Mouse (Mus musculus) megakaryocyte-erythroid progenitor cell, adult 5 weeks (primary cell): Measurements from ENCODE around the gene Igfbp7. TPM values are rescaled to one million over a fixed set of nuclear protein-coding genes. Genes with fewer than 3 reads are reported as not detected.

ENCODE experiments used
- polyA plus RNA-seq: library from polyadenylated mRNA; stranded (reverse); fragments of >175 nt; gene quantifications from 2 replicates; pipeline ENCODE4 v1.2.3, GENCODE M21; 2012

Gene Igfbp7
- polyA plus RNA-seq: 2.2 and 4.4 TPM in 2 replicates

DNA sequence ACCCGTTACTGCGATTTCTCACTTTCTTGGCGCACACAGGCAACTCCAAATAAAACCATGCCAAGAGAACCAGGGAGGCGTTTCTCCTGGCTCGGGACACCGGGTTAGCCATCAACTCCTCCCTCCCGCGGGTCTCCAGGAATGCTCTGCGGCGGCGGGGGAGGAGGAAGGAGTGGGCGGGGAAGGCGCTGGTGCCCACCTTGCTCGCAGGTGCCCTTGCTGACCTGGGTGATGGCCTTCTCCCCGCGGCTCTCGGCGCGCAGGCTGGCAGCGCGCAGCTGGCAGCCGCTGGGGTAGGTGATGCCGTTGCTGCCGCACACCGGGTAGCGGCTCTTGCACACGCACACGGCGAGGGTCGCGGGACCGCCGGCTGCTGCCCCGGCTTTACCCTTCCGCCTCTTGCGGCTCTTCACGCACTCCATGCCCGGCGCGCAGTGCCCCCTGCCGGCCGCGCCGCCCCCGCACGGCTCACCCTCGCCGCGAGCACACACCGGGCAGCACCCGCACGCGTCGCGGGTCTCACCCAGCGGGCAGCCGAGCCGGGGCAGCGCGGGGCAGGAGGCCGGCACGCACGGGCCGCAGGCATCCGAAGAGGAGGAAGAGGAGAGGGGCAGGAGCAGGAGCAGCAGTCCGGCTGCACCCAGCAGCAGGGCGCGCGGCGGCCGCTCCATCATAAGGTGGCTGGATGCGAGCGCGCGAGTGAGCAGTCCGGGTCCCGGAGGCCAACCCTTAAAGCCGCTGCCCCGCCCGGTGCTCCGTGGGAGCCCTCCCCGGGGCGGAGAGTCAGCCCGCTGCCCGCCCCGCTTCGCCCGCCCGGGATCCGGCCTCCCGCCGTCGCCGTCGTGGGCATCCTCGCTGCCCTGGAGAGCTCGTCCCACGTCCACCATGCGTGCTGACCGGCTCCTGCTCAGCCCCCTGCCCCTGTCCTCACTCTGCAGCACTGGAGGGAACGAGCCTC, at the start of gene Igfbp7:
Gene Igfbp7 (minus strand): TSS at position 701 of the 958 bp plus-strand sequence.

DNA sequence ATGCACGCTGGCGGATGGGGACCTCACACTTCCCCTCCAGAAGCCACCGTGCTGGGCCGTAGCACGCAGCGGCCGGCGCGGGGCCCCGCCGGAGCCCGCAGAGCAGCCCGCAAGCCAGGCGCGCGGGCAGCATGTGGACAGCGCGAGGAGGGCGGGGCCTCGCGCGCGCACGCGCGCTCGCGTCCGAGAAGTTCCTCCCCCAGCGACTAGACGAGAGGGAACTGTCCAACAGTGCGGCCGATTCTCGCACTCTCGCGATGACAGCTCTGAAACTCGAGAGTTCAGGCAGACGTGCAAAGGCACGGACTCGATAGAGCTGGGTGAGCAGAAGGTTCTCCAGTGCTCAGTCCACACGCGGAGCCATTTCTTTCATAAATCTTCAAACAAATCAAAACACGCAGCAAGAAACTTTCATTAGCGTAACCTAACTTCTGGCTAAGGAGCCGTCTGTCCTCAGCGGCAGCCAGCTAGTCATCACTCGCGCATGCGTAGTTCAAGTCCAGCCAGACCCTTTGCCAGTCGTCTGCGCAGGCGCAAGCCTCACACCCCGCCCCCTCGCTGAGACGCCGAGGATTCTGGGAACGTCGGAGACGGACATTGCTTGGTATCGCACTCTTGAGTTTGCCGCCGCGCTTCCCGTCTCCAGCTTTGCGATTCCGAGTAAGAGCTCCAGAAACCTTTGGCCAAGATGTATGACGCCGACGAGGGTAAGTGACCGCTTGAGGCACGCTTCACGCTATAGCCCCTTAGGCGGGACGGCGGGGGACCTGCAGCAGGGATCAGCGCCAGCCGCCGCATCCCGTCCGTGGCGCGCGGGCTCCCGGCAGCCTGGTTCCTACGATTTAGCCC, 97.7 kb downstream of the Igfbp7 start, which contains the start of the genes Noa1 and Polr2b:
Gene Noa1 (minus strand): TSS at position 161 of the 849 bp plus-strand sequence.
Gene Polr2b (plus strand): TSS at position 224 of the 849 bp plus-strand sequence.

Other genes with a start within 250 kb of the Igfbp7 start
- gene Spink2, start 196.6 kb downstream of the Igfbp7 start, polyA plus RNA-seq: not detected in 2 replicates
- gene Rest, start 142.6 kb downstream of the Igfbp7 start, polyA plus RNA-seq: 15.8 and 26.1 TPM in 2 replicates
- gene Noa1, start 98.0 kb downstream of the Igfbp7 start, polyA plus RNA-seq: 48.0 and 57.0 TPM in 2 replicates
- 2.1 TPM in 2 replicates for gene Polr2b, start 97.9 kb downstream of the Igfbp7 start, polyA plus RNA-seq